Mouse (Mus musculus) cortical plate, adult 2 months (tissue): ENCODE results near the gene Fbn1. TPM values are rescaled to one million over a fixed set of nuclear protein-coding genes. Genes with fewer than 3 reads are reported as not detected.

Experiments
- H3K27ac ChIP-seq: fragments of 200-500 bp; 2 replicates; pipeline ENCODE4 v1.5.1; 2012; ENCODE audit warnings: low read length, control low read depth, inconsistent platforms; ENCODE audit not compliant: insufficient read depth
- H3K4me1 ChIP-seq: fragments of 200-500 bp; 2 replicates; pipeline ENCODE4 v1.6.1; 2011; ENCODE audit warnings: low read length; ENCODE audit not compliant: control insufficient read depth, insufficient read depth
- H3K4me3 ChIP-seq: fragments of 200-500 bp; 2 replicates; pipeline ENCODE4 v1.5.1; 2011; ENCODE audit warnings: mild to moderate bottlenecking, low read length, control low read depth; ENCODE audit not compliant: insufficient read depth
- CTCF ChIP-seq: fragments of 200-500 bp; IDR thresholded peaks from 2 replicates; pipeline ENCODE4 v1.5.1; 2011; ENCODE audit warnings: mild to moderate bottlenecking, control low read depth, low read length; ENCODE audit not compliant: insufficient read depth; ENCODE audit errors: extremely low read depth
- POLR2A ChIP-seq: fragments of 200-500 bp; IDR thresholded peaks from 2 replicates; pipeline ENCODE4 v1.6.1; 2011; ENCODE audit warnings: mild to moderate bottlenecking, low read length, control low read depth; ENCODE audit not compliant: insufficient read depth; ENCODE audit errors: extremely low read depth
- polyA plus RNA-seq: library from polyadenylated mRNA; depleted of rRNA; stranded (reverse); fragments of >200 nt; gene quantifications from 2 replicates; pipeline ENCODE4 v1.2.3, GENCODE M21; 2012

Gene Fbn1
- polyA plus RNA-seq, 1 experiment = 1.5 TPM

- Histone ChIP-seq H3K4me3 (no peak overlapping the region), H3K27ac (no peak overlapping the region), H3K4me1 (no peaks in the 10 kb centered on the region)
- no peak for TF ChIP-seq POLR2A
- no peak for TF ChIP-seq CTCF
These were observed 151.3 kb downstream of the Fbn1 start for GRCm38 (mm10) chr2:125356486-125356885.

DNA sequence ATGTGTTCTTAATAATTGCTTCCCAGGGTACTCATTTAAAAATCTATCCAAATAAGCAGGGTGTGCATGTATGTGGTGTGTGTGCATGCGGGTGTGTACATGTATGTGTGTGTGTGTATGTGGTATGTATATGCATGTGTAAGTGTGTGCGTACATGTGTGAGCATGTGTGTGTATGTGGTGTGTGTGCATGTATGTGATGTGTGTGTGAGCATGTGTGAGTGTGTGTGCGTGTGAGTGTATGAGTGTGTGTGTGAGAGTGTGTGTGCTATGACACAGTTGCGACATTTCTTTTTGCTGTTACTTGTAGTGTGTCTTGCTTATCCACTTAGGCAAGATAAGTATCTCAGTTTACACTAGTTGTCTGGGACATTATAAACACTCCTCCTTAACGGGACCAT is 151.7 kb downstream of the Fbn1 start:
- H3K4me3 ChIP-seq = no peak overlapping the region
- H3K4me1 ChIP-seq = no peaks in the 10 kb centered on the region
- no peak overlapping the region for H3K27ac ChIP-seq
- TF ChIP-seq POLR2A (no peak), CTCF (no peak)

DNA sequence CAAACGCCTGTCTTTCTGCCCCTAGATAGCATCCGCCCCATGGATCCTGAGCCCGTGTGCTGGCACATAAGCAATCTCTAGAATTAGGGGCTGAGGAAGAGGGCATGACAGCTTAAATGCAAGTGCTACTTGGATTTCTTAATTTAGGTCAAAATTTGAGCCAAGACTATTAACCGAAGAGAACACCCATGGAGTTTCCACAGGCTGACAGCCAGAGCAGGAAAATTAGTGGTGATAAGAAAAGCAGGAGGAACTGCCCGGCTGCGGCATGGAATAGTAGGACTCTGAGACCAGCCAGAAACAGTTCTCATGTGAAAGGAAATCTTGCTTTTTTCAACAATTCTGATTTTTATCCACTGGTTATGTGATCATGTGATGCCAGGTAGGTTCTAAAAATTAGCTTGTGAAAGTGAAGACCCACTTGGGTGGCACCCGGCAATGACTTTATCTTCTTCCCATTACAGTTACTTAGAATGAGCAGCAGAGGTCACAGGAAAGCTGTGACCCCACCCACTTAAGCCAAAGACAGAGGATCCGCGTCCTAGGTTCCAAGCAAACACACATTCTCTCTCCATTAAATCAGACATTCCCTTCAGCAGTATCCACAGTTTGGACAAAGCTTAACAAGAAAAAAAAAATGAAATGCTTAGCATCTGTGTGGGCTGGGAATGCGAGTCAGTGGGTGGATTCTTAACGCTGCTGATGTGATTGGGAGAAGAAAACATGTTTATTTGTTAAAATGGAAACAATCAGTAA is 152.4 kb downstream of the Fbn1 start:
- TF ChIP-seq POLR2A (no peak), CTCF (no peak)
- Histone ChIP-seq H3K27ac (no peak overlapping the region), H3K4me3 (no peak overlapping the region), H3K4me1 (no peaks in the 10 kb centered on the region)

DNA sequence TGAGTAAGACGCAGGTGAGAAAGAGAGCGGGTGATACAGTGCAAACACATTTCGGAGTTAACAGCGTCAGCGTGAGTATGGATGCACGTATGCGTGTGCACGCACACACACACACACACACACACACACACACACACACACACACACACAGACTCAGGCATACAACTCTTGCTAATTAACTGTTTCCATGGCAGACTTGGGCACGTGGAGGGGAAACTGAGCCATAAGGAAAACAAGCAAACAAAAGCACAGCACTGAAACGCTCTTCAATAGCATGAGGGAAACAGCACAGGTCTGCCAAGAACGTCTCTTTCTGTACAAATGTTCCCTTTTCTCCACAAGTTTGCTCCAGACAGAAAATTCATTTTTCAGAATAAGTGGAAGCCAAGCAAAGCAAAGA is 153.2 kb downstream of the Fbn1 start:
- H3K27ac ChIP-seq = no peak overlapping the region
- TF ChIP-seq POLR2A (no peak), CTCF (no peak)
- H3K4me1 ChIP-seq = no peaks in the 10 kb centered on the region
- no peak overlapping the region for H3K4me3 ChIP-seq

DNA sequence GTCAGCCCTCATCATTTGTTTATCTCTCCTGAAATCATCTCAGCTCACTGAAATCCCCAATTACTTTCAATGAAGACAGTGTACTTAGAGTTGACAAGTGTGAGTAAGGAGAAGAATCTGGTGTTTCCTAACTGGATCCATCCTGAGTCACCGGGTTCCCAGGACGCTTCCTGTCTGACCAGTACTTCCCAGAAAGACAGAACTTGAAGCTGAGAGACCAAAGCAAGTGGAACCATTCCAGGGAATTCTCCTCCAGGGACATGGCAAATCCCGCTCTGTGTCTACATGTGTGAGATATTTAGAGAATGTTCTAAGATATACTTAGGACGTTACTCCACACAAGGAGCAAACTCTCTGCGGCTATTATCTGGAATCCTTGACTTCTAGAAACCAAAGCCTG is 158.6 kb downstream of the Fbn1 start:
- no peaks in the 10 kb centered on the region for H3K4me1 ChIP-seq
- H3K27ac ChIP-seq = no peak overlapping the region
- TF ChIP-seq CTCF = no peak
- TF ChIP-seq POLR2A = no peak
- H3K4me3 ChIP-seq = no peak overlapping the region

DNA sequence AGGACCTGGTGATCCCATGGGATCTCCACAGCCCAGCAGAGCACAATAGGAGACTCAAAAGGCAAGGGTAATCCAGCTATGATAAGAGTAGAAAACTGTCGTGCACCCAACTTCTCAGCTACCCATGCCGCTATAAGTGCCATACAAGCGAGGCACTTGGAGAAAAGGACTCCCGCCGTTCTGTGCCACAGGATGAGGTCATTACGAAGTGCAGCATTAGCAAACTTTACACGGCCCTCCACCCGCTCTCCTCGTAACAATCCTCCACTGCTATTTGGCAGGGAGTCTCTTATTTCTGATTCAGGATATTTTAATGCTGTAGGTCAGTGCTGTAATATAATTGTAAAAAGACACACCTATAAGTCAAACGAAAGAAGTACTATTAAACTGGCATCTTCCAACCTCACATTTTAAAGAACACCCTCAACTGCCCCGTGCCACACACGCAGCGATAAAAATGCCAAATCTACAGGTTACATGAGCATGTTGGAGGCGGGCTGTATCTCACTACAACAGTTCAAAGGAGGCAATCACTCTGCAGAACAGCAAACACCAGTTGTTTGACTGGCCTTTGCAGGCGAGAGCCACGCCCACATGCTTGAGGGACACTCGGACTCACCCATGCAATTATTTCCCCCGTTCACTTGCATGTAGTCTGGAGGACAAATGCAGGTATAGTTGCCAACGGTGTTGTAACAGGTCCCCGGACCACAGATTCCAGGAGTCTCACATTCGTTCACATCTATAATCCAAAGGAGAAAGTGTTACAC is 165.4 kb downstream of the Fbn1 start:
- no peak for TF ChIP-seq CTCF
- no peak for TF ChIP-seq POLR2A
- no peaks in the 10 kb centered on the region for H3K4me1 ChIP-seq
- no peak overlapping the region for H3K4me3 ChIP-seq
- no peak overlapping the region for H3K27ac ChIP-seq

- TF ChIP-seq CTCF (no peak), POLR2A (no peak)
- H3K4me3 ChIP-seq = no peak overlapping the region
- no peak overlapping the region for H3K27ac ChIP-seq
- H3K4me1 ChIP-seq = no peaks in the 10 kb centered on the region
These were observed 167.4 kb downstream of the Fbn1 start for GRCm38 (mm10) chr2:125340381-125340780.

GRCm38 (mm10) chr2:125337239-125337638 is 170.6 kb downstream of the Fbn1 start:
- H3K4me1 ChIP-seq = no peaks in the 10 kb centered on the region
- no peak overlapping the region for H3K4me3 ChIP-seq
- TF ChIP-seq POLR2A (no peak), CTCF (no peak)
- no peak overlapping the region for H3K27ac ChIP-seq

DNA sequence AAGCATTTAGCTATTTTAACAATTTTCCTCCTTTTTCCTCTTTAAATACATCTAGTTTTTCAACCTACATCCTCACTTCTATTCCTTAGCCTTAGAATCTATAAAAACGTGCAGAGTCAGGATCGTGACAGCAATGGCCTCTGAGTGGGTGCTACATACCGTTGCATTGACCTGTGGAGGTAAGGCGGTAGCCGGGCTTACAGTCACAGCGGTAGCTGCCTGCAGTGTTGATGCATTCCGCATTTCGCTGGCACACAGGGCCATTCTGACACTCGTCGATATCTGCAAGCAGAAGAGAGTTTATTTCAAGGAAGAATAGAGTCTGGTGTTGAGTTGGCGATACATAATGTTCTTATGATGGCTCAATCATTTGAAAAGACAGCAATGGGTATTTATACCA is 172.6 kb downstream of the Fbn1 start:
- TF ChIP-seq POLR2A (no peak), CTCF (no peak)
- Histone ChIP-seq H3K4me3 (no peak overlapping the region), H3K27ac (no peak overlapping the region), H3K4me1 (no peaks in the 10 kb centered on the region)

GRCm38 (mm10) chr2:125334163-125334562 is 173.6 kb downstream of the Fbn1 start:
- Histone ChIP-seq H3K4me1 (no peaks in the 10 kb centered on the region), H3K27ac (no peak overlapping the region), H3K4me3 (no peak overlapping the region)
- 0 out of 2 replicates have a peak, but pooled peaks have one; percentile 32 for TF ChIP-seq CTCF
- no peak for TF ChIP-seq POLR2A
